Mouse (Mus musculus): ENCODE results near the gene Calhm2. TPM values are rescaled to one million over a fixed set of nuclear protein-coding genes. Genes with fewer than 3 reads are reported as not detected.

Calhm2 gene
- polyA plus RNA-seq, 1 experiment from 2014 or later, result 4.3 TPM

- no peak for ATAC-seq (ENCODE audit: low FRiP score, low TSS enrichment)
- WGBS, result 48% methylated on average over 1 of the region's 1 CpGs
These were observed 80.4 kb downstream of the Calhm2 start for GRCm38 (mm10) chr19:47057684-47058083.

More at GRCm38 (mm10) chr19:47057684-47058083, 80.4 kb downstream of the Calhm2 start:
- Histone ChIP-seq H3K4me1 (replicated peaks; ENCODE audit: control insufficient read depth, insufficient read depth) (no peaks in the 10 kb centered on the region), H3K9me3 (ENCODE audit: control insufficient read depth, low read length) (no peaks in the 10 kb centered on the region), H3K4me3 (ENCODE audit: low read depth, low read length) (no peak overlapping the region), H3K4me2 (replicated peaks; ENCODE audit: low read depth) (no peak overlapping the region), H3K36me3 (ENCODE audit: control insufficient read depth, insufficient read depth, low read length) (no peaks in the 10 kb centered on the region), H3K27me3 (ENCODE audit: control insufficient read depth, insufficient read depth, low read length) (no peaks in the 10 kb centered on the region), H3K27ac (replicated peaks) (no peak overlapping the region), H3K9ac (ENCODE audit: low read length) (no peak overlapping the region)
- DNase-seq (ENCODE audit: low spot score), result no peak
- TF ChIP-seq CTCF (IDR thresholded peaks at IDR 0.05; ENCODE audit: low read depth), result no peak
- no peak for TF ChIP-seq EP300 (optimal IDR thresholded peaks at IDR 0.05)

Other genes with a start within 250 kb of the Calhm2 start
- gene Ina, start 123.6 kb downstream of the Calhm2 start, polyA plus RNA-seq (2015; fragmentation: Nextera tagmentation; extraction: Ambion mirVana), result 3.5 and 4.2 TPM in 2 replicates
- 59.4 and 70.9 TPM in 2 replicates for gene Nt5c2, start 123.1 kb downstream of the Calhm2 start, polyA plus RNA-seq (2015; fragmentation: Nextera tagmentation; extraction: Ambion mirVana)
- gene Pcgf6, start 87.4 kb downstream of the Calhm2 start, polyA plus RNA-seq (2015; fragmentation: Nextera tagmentation; extraction: Ambion mirVana), result 9.8 and 10.1 TPM in 2 replicates
- 1.6 and 1.8 TPM in 2 replicates for gene Taf5, start 70.5 kb downstream of the Calhm2 start, polyA plus RNA-seq (2015; fragmentation: Nextera tagmentation; extraction: Ambion mirVana)
- gene Usmg5, start 47.6 kb downstream of the Calhm2 start, polyA plus RNA-seq (2015; fragmentation: Nextera tagmentation; extraction: Ambion mirVana), result 1,643 and 1,847 TPM in 2 replicates
- 4.2 TPM in 2 replicates for gene Pdcd11, start 47.5 kb downstream of the Calhm2 start, polyA plus RNA-seq (2015; fragmentation: Nextera tagmentation; extraction: Ambion mirVana)
- gene Calhm1, start 6.0 kb upstream of the Calhm2 start, polyA plus RNA-seq (2015; fragmentation: Nextera tagmentation; extraction: Ambion mirVana), result not detected in 2 replicates
- not detected in 2 replicates for gene Calhm3, start 19.5 kb upstream of the Calhm2 start, polyA plus RNA-seq (2015; fragmentation: Nextera tagmentation; extraction: Ambion mirVana)
- 3.9 TPM in 2 replicates for gene Neurl1a, start 40.5 kb upstream of the Calhm2 start, polyA plus RNA-seq (2015; fragmentation: Nextera tagmentation; extraction: Ambion mirVana)